Mouse (Mus musculus): ENCODE data around the gene Pnrc1. TPM values are rescaled to one million over a fixed set of nuclear protein-coding genes. Genes with fewer than 3 reads are reported as not detected.

Gene Pnrc1
- polyA plus RNA-seq, 1 experiment = 337 TPM

- H3K27me3 ChIP-seq (ENCODE audit: control insufficient read depth, insufficient read depth, low read length) = no peaks in the 10 kb centered on the region
- 78% methylated on average over 11 of the region's 11 CpGs for WGBS
- no peak overlapping the region for H3K4me3 ChIP-seq (ENCODE audit: low read depth, low read length)
- H3K27ac ChIP-seq (ENCODE audit: insufficient read depth, low read depth, low read length) = no peak overlapping the region
- no peak for TF ChIP-seq CTCF (IDR thresholded peaks at IDR 0.05; ENCODE audit: extremely low read depth, insufficient read length, insufficient replicate concordance, low read depth, low read length)
- TF ChIP-seq POLR2A (IDR thresholded peaks at IDR 0.05; ENCODE audit: low read depth, low read length) = no peak
- no peaks in the 10 kb centered on the region for H3K36me3 ChIP-seq (ENCODE audit: control insufficient read depth, insufficient read depth, low read length)
- peaks cover 8% of the 10 kb centered on the region; the same call in 1 of the 2 replicates for H3K4me1 ChIP-seq (ENCODE audit: control insufficient read depth, insufficient read depth, insufficient read length, low read length)
Observed at GRCm38 (mm10) chr4:33264979-33265726, 24.8 kb downstream of the Pnrc1 start.

DNA sequence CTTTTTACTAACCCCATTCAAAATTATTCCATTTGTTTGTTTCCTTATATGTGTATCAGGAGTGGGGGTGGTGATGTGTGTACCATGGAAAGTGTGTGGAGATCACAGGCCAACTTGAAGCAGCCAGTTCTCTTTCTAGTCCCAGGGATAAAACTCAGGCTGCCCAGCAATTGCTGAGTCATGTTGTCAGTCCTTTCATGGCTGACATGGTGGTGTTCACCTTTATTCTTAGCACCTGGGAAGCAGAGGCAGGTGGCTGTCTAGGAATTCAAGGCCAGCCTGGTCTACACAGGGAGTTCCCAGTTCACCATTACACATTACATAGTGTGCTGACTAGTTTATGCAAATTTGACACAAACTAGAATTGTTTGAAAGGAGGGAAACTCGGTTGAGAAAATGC is 27.1 kb downstream of the Pnrc1 start:
- no peak for TF ChIP-seq POLR2A (IDR thresholded peaks at IDR 0.05; ENCODE audit: low read depth, low read length)
- TF ChIP-seq CTCF (IDR thresholded peaks at IDR 0.05; ENCODE audit: extremely low read depth, insufficient read length, insufficient replicate concordance, low read depth, low read length) = no peak
- WGBS = 94% methylated on average over 1 of the region's 1 CpGs

GRCm38 (mm10) chr4:33261311-33261753 is 28.6 kb downstream of the Pnrc1 start:
- no peaks in the 10 kb centered on the region for H3K27me3 ChIP-seq (ENCODE audit: control insufficient read depth, insufficient read depth, low read length)
- peak overlapping the region; percentile 89 for H3K27ac ChIP-seq (ENCODE audit: insufficient read depth, low read depth, low read length)
- H3K4me1 ChIP-seq (ENCODE audit: control insufficient read depth, insufficient read depth, insufficient read length, low read length) = peaks cover 8% of the 10 kb centered on the region; the same call in 1 of the 2 replicates
- 3% methylated on average over 7 of the region's 7 CpGs for WGBS
- TF ChIP-seq CTCF (IDR thresholded peaks at IDR 0.05; ENCODE audit: extremely low read depth, insufficient read length, insufficient replicate concordance, low read depth, low read length) (peak; percentile 25; the same call in 1 of the 2 replicates), POLR2A (IDR thresholded peaks at IDR 0.05; ENCODE audit: low read depth, low read length) (peak; percentile 30; the same call in 1 of the 2 replicates)
- no peak overlapping the region for H3K4me3 ChIP-seq (ENCODE audit: low read depth, low read length)
- H3K36me3 ChIP-seq (ENCODE audit: control insufficient read depth, insufficient read depth, low read length) = no peaks in the 10 kb centered on the region

More for the DNA sequence above, 27.1 kb downstream of the Pnrc1 start:
- H3K27ac ChIP-seq (ENCODE audit: insufficient read depth, low read depth, low read length) = no peak overlapping the region
- H3K27me3 ChIP-seq (ENCODE audit: control insufficient read depth, insufficient read depth, low read length) = no peaks in the 10 kb centered on the region
- peaks cover 8% of the 10 kb centered on the region; the same call in 1 of the 2 replicates for H3K4me1 ChIP-seq (ENCODE audit: control insufficient read depth, insufficient read depth, insufficient read length, low read length)
- H3K36me3 ChIP-seq (ENCODE audit: control insufficient read depth, insufficient read depth, low read length) = no peaks in the 10 kb centered on the region
- H3K4me3 ChIP-seq (ENCODE audit: low read depth, low read length) = no peak overlapping the region

DNA sequence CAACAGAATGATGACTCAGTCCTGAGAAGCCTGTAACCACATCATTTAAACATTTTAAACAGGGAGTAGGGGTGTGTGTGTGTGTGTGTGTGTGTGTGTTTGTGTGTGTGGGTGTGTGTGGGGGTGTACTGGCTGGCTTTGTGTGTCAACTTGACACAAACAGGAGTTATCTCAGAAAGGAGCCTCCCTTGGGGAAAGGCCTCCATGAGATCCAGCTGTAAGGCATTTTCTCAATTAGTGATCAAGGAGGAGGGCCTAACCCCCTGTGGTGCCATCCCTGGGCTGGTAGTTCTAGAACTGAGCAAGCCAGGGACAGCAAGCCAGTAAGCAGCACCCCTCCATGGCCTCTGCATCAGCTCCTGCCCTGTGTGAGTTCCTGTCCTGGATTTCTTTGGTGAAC is 29.7 kb downstream of the Pnrc1 start:
- H3K4me3 ChIP-seq (ENCODE audit: low read depth, low read length) = no peak overlapping the region
- H3K27ac ChIP-seq (ENCODE audit: insufficient read depth, low read depth, low read length) = peak overlapping the region; percentile 39; the same call in 1 of the 2 replicates
- no peak for TF ChIP-seq POLR2A (IDR thresholded peaks at IDR 0.05; ENCODE audit: low read depth, low read length)
- no peak for TF ChIP-seq CTCF (IDR thresholded peaks at IDR 0.05; ENCODE audit: extremely low read depth, insufficient read length, insufficient replicate concordance, low read depth, low read length)
- no peaks in the 10 kb centered on the region for H3K36me3 ChIP-seq (ENCODE audit: control insufficient read depth, insufficient read depth, low read length)
- peaks cover 8% of the 10 kb centered on the region; the same call in 1 of the 2 replicates for H3K4me1 ChIP-seq (ENCODE audit: control insufficient read depth, insufficient read depth, insufficient read length, low read length)
- no peaks in the 10 kb centered on the region for H3K27me3 ChIP-seq (ENCODE audit: control insufficient read depth, insufficient read depth, low read length)

DNA sequence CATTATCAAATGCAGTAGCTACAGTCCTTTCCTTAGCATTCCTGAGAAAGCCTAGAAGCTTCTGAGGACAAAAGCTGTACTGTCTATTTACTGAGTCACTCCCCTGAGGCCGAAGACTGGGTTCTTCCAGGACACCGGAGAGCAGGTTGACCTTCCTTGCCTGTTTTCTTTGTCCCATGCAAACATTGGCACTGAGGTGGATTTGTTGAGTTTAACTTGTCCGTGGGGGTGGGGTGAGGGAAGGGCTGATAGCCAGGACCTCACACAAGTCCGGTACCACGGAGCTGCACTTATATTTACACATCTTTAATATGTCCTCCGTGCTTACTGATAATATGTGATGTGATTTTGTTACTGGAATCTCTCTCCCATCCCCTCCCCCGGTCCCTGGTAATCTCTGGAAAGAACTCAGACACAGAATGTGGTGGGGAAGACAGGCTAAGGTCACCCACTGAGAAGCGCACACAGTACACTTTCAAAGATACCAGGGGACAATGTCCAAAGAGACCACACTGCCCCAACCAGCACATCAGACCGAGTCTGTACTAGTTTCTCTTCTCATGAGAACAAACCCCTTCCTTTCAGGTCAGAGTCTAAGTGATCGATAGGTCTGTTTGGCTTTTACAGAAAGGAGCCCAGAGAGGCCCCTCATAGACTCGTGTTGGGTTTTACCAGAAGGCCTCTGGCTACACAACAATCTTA is 32.5 kb downstream of the Pnrc1 start:
- WGBS = 34% methylated on average over 11 of the region's 11 CpGs
- H3K27ac ChIP-seq (ENCODE audit: insufficient read depth, low read depth, low read length) = no peak overlapping the region
- TF ChIP-seq POLR2A (IDR thresholded peaks at IDR 0.05; ENCODE audit: low read depth, low read length) (no peak), CTCF (IDR thresholded peaks at IDR 0.05; ENCODE audit: extremely low read depth, insufficient read length, insufficient replicate concordance, low read depth, low read length) (no peak)
- H3K4me1 ChIP-seq (ENCODE audit: control insufficient read depth, insufficient read depth, insufficient read length, low read length) = peaks cover 8% of the 10 kb centered on the region; the same call in 1 of the 2 replicates
- H3K27me3 ChIP-seq (ENCODE audit: control insufficient read depth, insufficient read depth, low read length) = no peaks in the 10 kb centered on the region
- H3K36me3 ChIP-seq (ENCODE audit: control insufficient read depth, insufficient read depth, low read length) = no peaks in the 10 kb centered on the region
- no peak overlapping the region for H3K4me3 ChIP-seq (ENCODE audit: low read depth, low read length)

DNA sequence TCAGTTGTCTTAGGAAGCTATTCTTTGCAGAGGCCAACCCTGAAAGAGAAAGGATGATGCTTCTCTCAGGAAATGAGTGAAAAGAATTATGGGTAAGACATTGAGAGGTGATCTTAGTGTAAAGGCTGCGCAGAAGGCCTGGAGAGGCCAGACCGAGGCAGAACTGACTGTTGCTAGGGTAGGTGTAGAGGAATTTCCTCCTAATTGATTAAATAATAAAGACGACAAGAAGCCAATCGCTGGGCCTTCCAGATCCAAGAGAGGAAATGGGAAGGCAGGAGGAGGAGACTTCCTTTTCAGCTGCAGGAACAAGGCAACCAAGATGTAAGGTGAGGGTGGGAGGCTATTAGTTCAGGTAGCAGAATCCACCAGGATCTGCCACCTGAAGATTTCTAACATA is 35.3 kb downstream of the Pnrc1 start:
- TF ChIP-seq POLR2A (IDR thresholded peaks at IDR 0.05; ENCODE audit: low read depth, low read length) = no peak
- no peak overlapping the region for H3K27ac ChIP-seq (ENCODE audit: insufficient read depth, low read depth, low read length)
- WGBS = 86% methylated on average over 4 of the region's 4 CpGs

DNA sequence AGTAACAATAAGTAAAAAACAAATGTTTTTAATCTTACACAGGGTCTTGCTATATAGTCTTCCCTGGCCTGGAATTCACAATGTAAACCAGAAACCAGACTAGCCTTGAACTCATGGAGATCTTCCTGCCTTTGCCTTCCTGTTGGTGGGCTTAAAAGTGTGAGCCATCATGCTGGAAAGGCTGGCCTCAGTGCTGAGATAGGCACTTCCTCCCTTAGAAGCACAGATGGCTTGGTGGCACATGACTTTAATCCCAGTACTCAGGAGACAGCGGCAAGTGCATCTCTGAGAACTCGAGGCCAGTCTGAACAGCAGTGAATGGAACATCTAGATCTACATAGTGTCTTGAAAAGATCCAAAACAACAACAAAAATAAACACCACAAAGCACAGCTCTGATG is 39.1 kb downstream of the Pnrc1 start:
- WGBS = 84% methylated on average over 2 of the region's 2 CpGs
- H3K27ac ChIP-seq (ENCODE audit: insufficient read depth, low read depth, low read length) = no peak overlapping the region
- H3K27me3 ChIP-seq (ENCODE audit: control insufficient read depth, insufficient read depth, low read length) = no peaks in the 10 kb centered on the region

More for the DNA sequence above, 35.3 kb downstream of the Pnrc1 start:
- no peak overlapping the region for H3K4me3 ChIP-seq (ENCODE audit: low read depth, low read length)
- no peaks in the 10 kb centered on the region for H3K36me3 ChIP-seq (ENCODE audit: control insufficient read depth, insufficient read depth, low read length)
- no peaks in the 10 kb centered on the region for H3K27me3 ChIP-seq (ENCODE audit: control insufficient read depth, insufficient read depth, low read length)
- no peaks in the 10 kb centered on the region; the same call in 1 of the 2 replicates for H3K4me1 ChIP-seq (ENCODE audit: control insufficient read depth, insufficient read depth, insufficient read length, low read length)

More for the DNA sequence above, 39.1 kb downstream of the Pnrc1 start:
- Histone ChIP-seq H3K4me3 (ENCODE audit: low read depth, low read length) (no peak overlapping the region), H3K36me3 (ENCODE audit: control insufficient read depth, insufficient read depth, low read length) (peaks cover 5% of the 10 kb centered on the region), H3K4me1 (ENCODE audit: control insufficient read depth, insufficient read depth, insufficient read length, low read length) (0 out of 2 replicates have a peak, but pooled peaks cover 1% of the 10 kb centered on the region)
- TF ChIP-seq CTCF (IDR thresholded peaks at IDR 0.05; ENCODE audit: extremely low read depth, insufficient read length, insufficient replicate concordance, low read depth, low read length) (no peak), POLR2A (IDR thresholded peaks at IDR 0.05; ENCODE audit: low read depth, low read length) (no peak)
